Mouse (Mus musculus): ENCODE results near the gene Atp11a.

GRCm38 (mm10) chr8:12769296-12769695 lies 12.5 kb downstream of the Atp11a start:
- TF ChIP-seq NRF1 (IDR thresholded peaks at IDR 0.05; ENCODE audit: insufficient read depth, low read depth, low read length, poor library complexity, severe bottlenecking) (no peak), POLR2A (IDR thresholded peaks at IDR 0.05; ENCODE audit: control insufficient read depth in 1 of 2, insufficient read depth in 1 of 2, low read depth in 1 of 2, low read length in 2 of 2, poor library complexity in 1 of 2) (no peak), GABPA (IDR thresholded peaks at IDR 0.05; ENCODE audit: low read depth, low read length) (no peak), CTCF (IDR thresholded peaks at IDR 0.05 in 2 of 3, conservative IDR thresholded peaks at IDR 0.05 in 1 of 3; ENCODE audit: control insufficient read depth in 1 of 3, insufficient read depth in 1 of 3, low read depth in 2 of 3, low read length in 3 of 3, poor library complexity in 1 of 3, severe bottlenecking in 1 of 3) (no peak), TAL1 (IDR thresholded peaks at IDR 0.05; ENCODE audit: low read length) (no peak)
